Mouse (Mus musculus): ENCODE results near the gene Zc3h18. TPM values are rescaled to one million over a fixed set of nuclear protein-coding genes. Genes with fewer than 3 reads are reported as not detected.

Zc3h18 gene
- total RNA-seq, 1 experiment = 90.4 TPM

DNA sequence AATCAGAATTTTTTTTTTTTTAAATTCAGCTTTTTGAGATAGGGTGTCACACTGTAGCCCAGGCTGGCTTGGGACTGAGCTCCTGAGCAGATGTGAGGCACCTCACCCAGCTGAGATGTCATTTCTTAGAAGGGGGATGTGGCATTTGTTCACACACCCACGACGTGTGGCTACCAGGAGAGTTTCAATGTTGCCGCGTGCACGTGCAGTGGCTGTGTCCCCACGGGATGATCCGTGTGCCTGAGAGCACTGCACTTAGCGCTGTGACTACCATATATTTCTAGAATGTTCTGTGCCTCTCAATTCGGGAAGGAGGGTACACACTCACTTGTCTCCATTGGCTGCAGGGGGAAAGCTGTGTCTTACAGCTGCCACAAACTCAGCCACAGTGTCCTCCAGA lies 59.7 kb downstream of the Zc3h18 start:
- peaks cover 3 to 34% of the 10 kb centered on the region in 2 experiments; a peak in 2 of 4 replicates for H3K4me1 ChIP-seq (ENCODE audit: control insufficient read depth in 2 of 2, insufficient read depth in 2 of 2, low read length in 2 of 2, poor library complexity in 1 of 2)
- no peaks in the 10 kb centered on the region for H3K9me3 ChIP-seq (ENCODE audit: control insufficient read depth, insufficient read depth, low read depth, low read length)
- H3K36me3 ChIP-seq (ENCODE audit: control insufficient read depth, insufficient read depth, low read length, poor library complexity, severe bottlenecking) = peaks cover 34% of the 10 kb centered on the region; the same call in 1 of the 2 replicates
- H3K27ac ChIP-seq (ENCODE audit: insufficient read depth, low read depth, low read length, poor library complexity, severe bottlenecking) = no peak overlapping the region
- H3K4me3 ChIP-seq (ENCODE audit: insufficient read depth in 1 of 2, low read depth in 1 of 2, low read length in 2 of 2, poor library complexity in 1 of 2, severe bottlenecking in 1 of 2) = no peak overlapping the region
- H3K9ac ChIP-seq (ENCODE audit: insufficient read depth, low read depth, low read length, poor library complexity, severe bottlenecking) = no peak overlapping the region
- DNase-seq (ENCODE audit: low read depth, low spot score) = no peak
- TF ChIP-seq MAFK (IDR thresholded peaks at IDR 0.05; ENCODE audit: insufficient read depth, low read depth, low read length) = no peak
- TF ChIP-seq HCFC1 (IDR thresholded peaks at IDR 0.05; ENCODE audit: borderline replicate concordance, insufficient read depth, low read length) = no peak
- no peak for TF ChIP-seq ZNF384 (IDR thresholded peaks at IDR 0.05; ENCODE audit: low read depth, low read length)
- TF ChIP-seq ZC3H11A (IDR thresholded peaks at IDR 0.05; ENCODE audit: borderline replicate concordance, low read depth, low read length) = no peak
- no peak for TF ChIP-seq CHD2 (IDR thresholded peaks at IDR 0.05; ENCODE audit: low read depth, low read length)
- in situ Hi-C loops (cut with MboI; ENCODE audit: low sequenced_read_pairs in 2 of 2, unreplicated experiment in 2 of 2) = no loop called here

- TF ChIP-seq CHD2 (IDR thresholded peaks at IDR 0.05; ENCODE audit: low read depth, low read length) (no peak), ZNF384 (IDR thresholded peaks at IDR 0.05; ENCODE audit: low read depth, low read length) (no peak), ZC3H11A (IDR thresholded peaks at IDR 0.05; ENCODE audit: borderline replicate concordance, low read depth, low read length) (no peak), HCFC1 (IDR thresholded peaks at IDR 0.05; ENCODE audit: borderline replicate concordance, insufficient read depth, low read length) (no peak), MAFK (IDR thresholded peaks at IDR 0.05; ENCODE audit: insufficient read depth, low read depth, low read length) (no peak)
- H3K4me3 ChIP-seq (ENCODE audit: insufficient read depth in 1 of 2, low read depth in 1 of 2, low read length in 2 of 2, poor library complexity in 1 of 2, severe bottlenecking in 1 of 2) = no peak overlapping the region
These were observed 60.2 kb downstream of the Zc3h18 start for GRCm38 (mm10) chr8:122436586-122437125.

GRCm38 (mm10) chr8:122437708-122438331 lies 61.4 kb downstream of the Zc3h18 start:
- H3K9me3 ChIP-seq (ENCODE audit: control insufficient read depth, insufficient read depth, low read depth, low read length) = no peaks in the 10 kb centered on the region
- peak overlapping the region in 1 of 2 experiments; percentile 28; a peak in 1 of 4 replicates for H3K4me3 ChIP-seq (ENCODE audit: insufficient read depth in 1 of 2, low read depth in 1 of 2, low read length in 2 of 2, poor library complexity in 1 of 2, severe bottlenecking in 1 of 2)
- H3K4me1 ChIP-seq (ENCODE audit: control insufficient read depth in 2 of 2, insufficient read depth in 2 of 2, low read length in 2 of 2, poor library complexity in 1 of 2) = peaks cover 0 to 26% of the 10 kb centered on the region in 2 experiments; a peak in 2 of 4 replicates
- peaks cover 34% of the 10 kb centered on the region; the same call in 1 of the 2 replicates for H3K36me3 ChIP-seq (ENCODE audit: control insufficient read depth, insufficient read depth, low read length, poor library complexity, severe bottlenecking)
- H3K9ac ChIP-seq (ENCODE audit: insufficient read depth, low read depth, low read length, poor library complexity, severe bottlenecking) = no peak overlapping the region
- no peak overlapping the region; the same call in 1 of the 2 replicates for H3K27ac ChIP-seq (ENCODE audit: insufficient read depth, low read depth, low read length, poor library complexity, severe bottlenecking)
- no peak for DNase-seq (ENCODE audit: low read depth, low spot score)
- in situ Hi-C loops (cut with MboI; ENCODE audit: low sequenced_read_pairs in 2 of 2, unreplicated experiment in 2 of 2) = no loop called here
- TF ChIP-seq ZNF384 (IDR thresholded peaks at IDR 0.05; ENCODE audit: low read depth, low read length) (no peak), CHD2 (IDR thresholded peaks at IDR 0.05; ENCODE audit: low read depth, low read length) (no peak), MAFK (IDR thresholded peaks at IDR 0.05; ENCODE audit: insufficient read depth, low read depth, low read length) (no peak), HCFC1 (IDR thresholded peaks at IDR 0.05; ENCODE audit: borderline replicate concordance, insufficient read depth, low read length) (no peak), ZC3H11A (IDR thresholded peaks at IDR 0.05; ENCODE audit: borderline replicate concordance, low read depth, low read length) (no peak)

More at GRCm38 (mm10) chr8:122436586-122437125, 60.2 kb downstream of the Zc3h18 start:
- Histone ChIP-seq H3K9me3 (ENCODE audit: control insufficient read depth, insufficient read depth, low read depth, low read length) (no peaks in the 10 kb centered on the region), H3K36me3 (ENCODE audit: control insufficient read depth, insufficient read depth, low read length, poor library complexity, severe bottlenecking) (peaks cover 34% of the 10 kb centered on the region; the same call in 1 of the 2 replicates), H3K9ac (ENCODE audit: insufficient read depth, low read depth, low read length, poor library complexity, severe bottlenecking) (no peak overlapping the region), H3K4me1 (ENCODE audit: control insufficient read depth in 2 of 2, insufficient read depth in 2 of 2, low read length in 2 of 2, poor library complexity in 1 of 2) (peaks cover 3 to 32% of the 10 kb centered on the region in 2 experiments; a peak in 2 of 4 replicates), H3K27ac (ENCODE audit: insufficient read depth, low read depth, low read length, poor library complexity, severe bottlenecking) (no peak overlapping the region)
- no peak for DNase-seq (ENCODE audit: low read depth, low spot score)
- in situ Hi-C loops (cut with MboI; ENCODE audit: low sequenced_read_pairs in 2 of 2, unreplicated experiment in 2 of 2) = no loop called here

- H3K27ac ChIP-seq (ENCODE audit: insufficient read depth, low read depth, low read length, poor library complexity, severe bottlenecking) = no peak overlapping the region
- H3K4me1 ChIP-seq (ENCODE audit: control insufficient read depth in 2 of 2, insufficient read depth in 2 of 2, low read length in 2 of 2, poor library complexity in 1 of 2) = peaks cover 0 to 17% of the 10 kb centered on the region in 2 experiments; a peak in 2 of 4 replicates
- 0 out of 2 replicates have a peak overlapping the region, but pooled peaks have one; percentile 8 for H3K9ac ChIP-seq (ENCODE audit: insufficient read depth, low read depth, low read length, poor library complexity, severe bottlenecking)
- peaks cover 26% of the 10 kb centered on the region; the same call in 1 of the 2 replicates for H3K36me3 ChIP-seq (ENCODE audit: control insufficient read depth, insufficient read depth, low read length, poor library complexity, severe bottlenecking)
- no peak for DNase-seq (ENCODE audit: low read depth, low spot score)
- TF ChIP-seq MAFK (IDR thresholded peaks at IDR 0.05; ENCODE audit: insufficient read depth, low read depth, low read length) (no peak), CHD2 (IDR thresholded peaks at IDR 0.05; ENCODE audit: low read depth, low read length) (no peak), ZC3H11A (IDR thresholded peaks at IDR 0.05; ENCODE audit: borderline replicate concordance, low read depth, low read length) (no peak), HCFC1 (IDR thresholded peaks at IDR 0.05; ENCODE audit: borderline replicate concordance, insufficient read depth, low read length) (no peak), ZNF384 (IDR thresholded peaks at IDR 0.05; ENCODE audit: low read depth, low read length) (no peak)
- no peaks in the 10 kb centered on the region for H3K9me3 ChIP-seq (ENCODE audit: control insufficient read depth, insufficient read depth, low read depth, low read length)
- in situ Hi-C loops (cut with MboI; ENCODE audit: low sequenced_read_pairs in 2 of 2, unreplicated experiment in 2 of 2) = no loop called here
- H3K4me3 ChIP-seq (ENCODE audit: insufficient read depth in 1 of 2, low read depth in 1 of 2, low read length in 2 of 2, poor library complexity in 1 of 2, severe bottlenecking in 1 of 2) = no peak overlapping the region
These were observed 62.9 kb downstream of the Zc3h18 start for GRCm38 (mm10) chr8:122439336-122439735.

Data from ES-E14 (cell line).